Mouse (Mus musculus) olfactory bulb, adult 2 months (tissue): ENCODE data around the gene Gucd1.

Experiments used
- CTCF ChIP-seq: fragments of 200-500 bp; IDR thresholded peaks from 2 replicates; pipeline ENCODE4 v1.5.1; 2012; ENCODE audit warnings: low read depth, mild to moderate bottlenecking, low read length, moderate library complexity; ENCODE audit not compliant: insufficient read depth
- POLR2A ChIP-seq: fragments of 200-500 bp; IDR thresholded peaks from 2 replicates; pipeline ENCODE4 v1.6.1; 2012; ENCODE audit warnings: mild to moderate bottlenecking, low read depth, low read length, moderate library complexity; ENCODE audit not compliant: insufficient read depth

GRCm38 (mm10) chr10:75414925-75415324 lies 102.8 kb downstream of the Gucd1 start:
- TF ChIP-seq CTCF, result no peak
- no peak for TF ChIP-seq POLR2A
